Mouse (Mus musculus) CH12.LX (cell line): ENCODE measurements around the gene Rps12-ps3. TPM values are rescaled to one million over a fixed set of nuclear protein-coding genes. Genes with fewer than 3 reads are reported as not detected.

Source experiments
- DNase-seq: peaks from one replicate; pipeline ENCODE4 v3.0.0-alpha.2; 2013; ENCODE audit errors: extremely low read depth
- H3K27ac ChIP-seq: 2 replicates; pipeline ENCODE4 v1.5.1; 2012; ENCODE audit warnings: low read depth, mild to moderate bottlenecking, control low read depth, moderate library complexity; ENCODE audit not compliant: insufficient read depth
- H3K27me3 ChIP-seq: replicated peaks from 2 replicates; pipeline ENCODE3; 2012; ENCODE audit warnings: inconsistent platforms
- H3K36me3 ChIP-seq, 2 experiments: replicated peaks in 1 of 2; 2 replicates each; pipeline versions ENCODE3 to v1.6.1; 2012; ENCODE audit warnings: inconsistent platforms in 1 of 2, low read length in 1 of 2, mild to moderate bottlenecking in 1 of 2, mixed read lengths in 1 of 2, moderate library complexity in 1 of 2; ENCODE audit not compliant: control insufficient read depth in 1 of 2, insufficient read depth in 1 of 2
- H3K4me1 ChIP-seq, 2 experiments: 2 replicates each; pipeline ENCODE4 v1.6.1; 2012; ENCODE audit warnings: inconsistent platforms in 1 of 2, moderate library complexity in 1 of 2; ENCODE audit not compliant: insufficient read depth in 2 of 2, control insufficient read depth in 1 of 2
- H3K4me2 ChIP-seq: 2 replicates; pipeline ENCODE4 v1.6.1; 2012; ENCODE audit warnings: low read depth, mild to moderate bottlenecking, control low read depth; ENCODE audit not compliant: poor library complexity, insufficient read depth, severe bottlenecking
- H3K4me3 ChIP-seq, 3 experiments: fragments of 150-350 bp in 1 of 3; sonication (generic) in 1 of 3; replicated peaks in 1 of 3; 2 replicates each; pipeline versions ENCODE3 to v1.5.1; 2011 to 2012; ENCODE audit warnings: low read depth in 2 of 3, low read length in 2 of 3, mild to moderate bottlenecking in 2 of 3, moderate library complexity in 2 of 3, control low read depth in 1 of 3, improper control_type of control experiment in 1 of 3, inconsistent platforms in 1 of 3, mixed read lengths in 1 of 3; ENCODE audit not compliant: poor library complexity in 1 of 3
- H3K79me2 ChIP-seq: replicated peaks from 2 replicates; pipeline ENCODE4 v1.6.1; 2012; ENCODE audit warnings: mild to moderate bottlenecking, moderate library complexity; ENCODE audit not compliant: control insufficient read depth, poor library complexity, insufficient read depth, severe bottlenecking; ENCODE audit errors: extremely low read depth
- H3K9ac ChIP-seq: 2 replicates; pipeline ENCODE4 v1.6.1; 2012; ENCODE audit warnings: low read depth, mild to moderate bottlenecking, control low read depth, moderate library complexity; ENCODE audit not compliant: insufficient read depth
- H3K9me3 ChIP-seq: replicated peaks from 2 replicates; pipeline ENCODE3; 2012; ENCODE audit warnings: low read length, inconsistent platforms, mixed read lengths
- CHD1 ChIP-seq: IDR thresholded peaks from 2 replicates; pipeline ENCODE4 v1.6.1; 2012; ENCODE audit warnings: low read depth, low read length, improper control_type of control experiment, inconsistent platforms
- E2F4 ChIP-seq: IDR thresholded peaks from 2 replicates; pipeline ENCODE4 v1.6.1; 2011; ENCODE audit warnings: low read depth, low read length, improper control_type of control experiment; ENCODE audit not compliant: insufficient replicate concordance
- ELF1 ChIP-seq: IDR thresholded peaks from 2 replicates; pipeline ENCODE4 v1.6.1; 2014; ENCODE audit warnings: low read depth, mild to moderate bottlenecking, inconsistent platforms, low read length, improper control_type of control experiment
- EP300 ChIP-seq: IDR thresholded peaks from 2 replicates; pipeline ENCODE4 v1.6.1; 2011; ENCODE audit warnings: low read length, improper control_type of control experiment
- ETS1 ChIP-seq: conservative IDR thresholded peaks from 2 replicates; pipeline ENCODE4 v1.6.1; 2012; ENCODE audit warnings: low read depth, mild to moderate bottlenecking, inconsistent platforms, low read length, improper control_type of control experiment, moderate library complexity
- GABPA ChIP-seq: IDR thresholded peaks from 2 replicates; pipeline ENCODE4 v1.6.1; 2012; ENCODE audit warnings: low read depth, low read length, improper control_type of control experiment, inconsistent platforms; ENCODE audit not compliant: insufficient replicate concordance
- HCFC1 ChIP-seq: IDR thresholded peaks from 2 replicates; pipeline ENCODE4 v1.6.1; 2012; ENCODE audit warnings: low read depth, mild to moderate bottlenecking, inconsistent platforms, low read length, improper control_type of control experiment
- JUN ChIP-seq: IDR thresholded peaks from 2 replicates; pipeline ENCODE4 v1.6.1; 2011; ENCODE audit warnings: low read depth, mild to moderate bottlenecking, low read length, improper control_type of control experiment, moderate library complexity; ENCODE audit not compliant: insufficient read depth
- JUND ChIP-seq: conservative IDR thresholded peaks from 2 replicates; pipeline ENCODE4 v1.6.1; 2011; ENCODE audit warnings: low read depth, low read length, improper control_type of control experiment
- MAX ChIP-seq: IDR thresholded peaks from 2 replicates; pipeline ENCODE4 v1.6.1; 2011; ENCODE audit warnings: low read length, improper control_type of control experiment
- MAZ ChIP-seq: IDR thresholded peaks from 2 replicates; pipeline ENCODE4 v1.6.1; 2012; ENCODE audit warnings: low read depth, mild to moderate bottlenecking, inconsistent platforms, low read length, improper control_type of control experiment, moderate library complexity
- MEF2A ChIP-seq: IDR thresholded peaks from 2 replicates; pipeline ENCODE4 v1.6.1; 2014; ENCODE audit warnings: low read depth, mild to moderate bottlenecking, inconsistent platforms, low read length, improper control_type of control experiment, borderline replicate concordance
- MXI1 ChIP-seq: IDR thresholded peaks from 2 replicates; pipeline ENCODE4 v1.6.1; 2011; ENCODE audit warnings: mild to moderate bottlenecking, low read depth, low read length, improper control_type of control experiment
- MYC ChIP-seq: IDR thresholded peaks from 2 replicates; pipeline ENCODE4 v1.6.1; 2011; ENCODE audit warnings: low read depth, mild to moderate bottlenecking, improper control_type of control experiment, low read length
- NELFE ChIP-seq: IDR thresholded peaks from 2 replicates; pipeline ENCODE4 v1.6.1; 2011; ENCODE audit warnings: low read depth, low read length, improper control_type of control experiment
- NRF1 ChIP-seq: IDR thresholded peaks from 2 replicates; pipeline ENCODE4 v1.6.1; 2014; ENCODE audit warnings: low read depth, mild to moderate bottlenecking, inconsistent platforms, low read length, improper control_type of control experiment, moderate library complexity
- PAX5 ChIP-seq: IDR thresholded peaks from 2 replicates; pipeline ENCODE4 v1.6.1; 2012; ENCODE audit warnings: low read length, inconsistent platforms, mixed read lengths
- POLR2AphosphoS2 ChIP-seq: IDR thresholded peaks from 2 replicates; pipeline ENCODE4 v1.6.1; 2011; ENCODE audit warnings: low read depth, low read length, improper control_type of control experiment
- RAD21 ChIP-seq: IDR thresholded peaks from 2 replicates; pipeline ENCODE4 v1.6.1; 2011; ENCODE audit warnings: low read depth, mild to moderate bottlenecking, low read length, improper control_type of control experiment, moderate library complexity
- RCOR1 ChIP-seq: conservative IDR thresholded peaks from 2 replicates; pipeline ENCODE4 v1.6.1; 2012; ENCODE audit warnings: low read depth, mild to moderate bottlenecking, inconsistent platforms, low read length, improper control_type of control experiment
- SMC3 ChIP-seq: IDR thresholded peaks from 2 replicates; pipeline ENCODE4 v1.6.1; 2011; ENCODE audit warnings: low read depth, low read length, improper control_type of control experiment
- TBP ChIP-seq: conservative IDR thresholded peaks from 2 replicates; pipeline ENCODE4 v1.6.1; 2011; ENCODE audit warnings: low read depth, low read length, improper control_type of control experiment
- UBTF ChIP-seq: IDR thresholded peaks from 2 replicates; pipeline ENCODE4 v1.6.1; 2012; ENCODE audit warnings: low read depth, mild to moderate bottlenecking, inconsistent platforms, low read length, improper control_type of control experiment, moderate library complexity
- USF1 ChIP-seq: IDR thresholded peaks from 2 replicates; pipeline ENCODE4 v1.6.1; 2014; ENCODE audit warnings: low read depth, mild to moderate bottlenecking, inconsistent platforms, low read length, improper control_type of control experiment
- ZC3H11A ChIP-seq: IDR thresholded peaks from 2 replicates; pipeline ENCODE4 v1.6.1; 2012; ENCODE audit warnings: low read depth, mild to moderate bottlenecking, inconsistent platforms, low read length, improper control_type of control experiment
- ZKSCAN1 ChIP-seq: IDR thresholded peaks from 2 replicates; pipeline ENCODE4 v1.6.1; 2012; ENCODE audit warnings: low read depth, inconsistent platforms, low read length, improper control_type of control experiment, borderline replicate concordance
- ZMIZ1 ChIP-seq: IDR thresholded peaks from 2 replicates; pipeline ENCODE4 v1.6.1; 2012; ENCODE audit warnings: low read depth, mild to moderate bottlenecking, inconsistent platforms, low read length, improper control_type of control experiment
- ZNF384 ChIP-seq: IDR thresholded peaks from 2 replicates; pipeline ENCODE4 v1.6.1; 2012; ENCODE audit warnings: low read depth, low read length, improper control_type of control experiment, inconsistent platforms
- dilution Hi-C: fragments of 300-500 bp; cut with MboI; formaldehyde crosslinking; loops from 2 replicates; pipeline ENCODE4 v1.14.3; 2020; ENCODE audit warnings: low sequenced_read_pairs; ENCODE audit not compliant: extremely low pct_unique_long_range_greater_than_20kb, extremely low pct_ligation_motif_present
- in situ Hi-C: fragments of 300-500 bp; cut with MboI; formaldehyde crosslinking; loops from 3 replicates; pipeline ENCODE4 v1.14.3; 2019; ENCODE audit warnings: low sequenced_read_pairs, low pct_ligation_motif_present, low pct_unique_long_range_greater_than_20kb, mixed read lengths
- polyA plus RNA-seq: library from polyadenylated mRNA; unstranded; fragments of >175 nt; gene quantifications from 2 replicates; pipeline ENCODE4 v1.2.1, GENCODE M21; 2012; ENCODE audit warnings: low read depth; ENCODE audit not compliant: insufficient read length
- total RNA-seq, 2 experiments: library from RNA; depleted of rRNA; stranded (reverse); fragments of 300-350 nt in 1 of 2; fragments of >200 nt in 1 of 2; gene quantifications; 2 replicates each; pipeline ENCODE4 v1.2.3; 2012 to 2014

The Rps12-ps3 gene
- total and polyA plus RNA-seq, 3 experiments, result 567 to 3,509 (median 1,885) TPM

- no peak for TF ChIP-seq MEF2A
- no peak for TF ChIP-seq MAZ
- TF ChIP-seq POLR2AphosphoS2, result no peak
- TF ChIP-seq NRF1, result no peak
- TF ChIP-seq RCOR1, result no peak
- TF ChIP-seq HCFC1, result no peak
- TF ChIP-seq ZMIZ1, result no peak
- no peak for TF ChIP-seq E2F4
- no peak for TF ChIP-seq USF1
- TF ChIP-seq ELF1, result no peak
- TF ChIP-seq CHD1, result no peak
- no peak for TF ChIP-seq MAX
- TF ChIP-seq UBTF, result no peak
- TF ChIP-seq NELFE, result no peak
- TF ChIP-seq MXI1, result no peak
- no peak for TF ChIP-seq GABPA
- no peaks in the 10 kb centered on the region for H3K36me3 ChIP-seq
- H3K79me2 ChIP-seq, result no peaks in the 10 kb centered on the region
- in situ Hi-C loops (no loop called here), dilution Hi-C loops (no loop called here)
- H3K4me3 ChIP-seq, result no peak overlapping the region
- no peaks in the 10 kb centered on the region for H3K27me3 ChIP-seq
- H3K4me2 ChIP-seq, result no peak overlapping the region
- H3K9me3 ChIP-seq, result no peaks in the 10 kb centered on the region
- no peak overlapping the region for H3K9ac ChIP-seq
- no peak overlapping the region for H3K27ac ChIP-seq
- no peak for DNase-seq
- peaks cover 5 to 26% of the 10 kb centered on the region in 2 experiments; a peak in 3 of 4 replicates for H3K4me1 ChIP-seq
These were observed 30.7 kb downstream of the Rps12-ps3 start for GRCm38 (mm10) chr19:59352760-59353159.

GRCm38 (mm10) chr19:59354906-59355305 is 32.8 kb downstream of the Rps12-ps3 start:
- Histone ChIP-seq H3K4me3 (no peak overlapping the region), H3K9ac (no peak overlapping the region), H3K4me1 (peaks cover 5 to 26% of the 10 kb centered on the region in 2 experiments; a peak in 3 of 4 replicates), H3K9me3 (no peaks in the 10 kb centered on the region), H3K79me2 (no peaks in the 10 kb centered on the region), H3K27me3 (no peaks in the 10 kb centered on the region), H3K27ac (no peak overlapping the region), H3K36me3 (no peaks in the 10 kb centered on the region), H3K4me2 (no peak overlapping the region)
- TF ChIP-seq MAZ (no peak), MXI1 (no peak), TBP (no peak), EP300 (no peak), JUN (no peak), CHD1 (no peak), SMC3 (no peak), JUND (no peak), HCFC1 (no peak), RAD21 (no peak), ZNF384 (no peak), NRF1 (no peak), ETS1 (no peak), PAX5 (no peak), ZC3H11A (no peak), USF1 (no peak), ZKSCAN1 (no peak), MYC (no peak)
- dilution Hi-C loops (no loop called here), in situ Hi-C loops (no loop called here)
- no peak for DNase-seq
